1 mouse cellular context compared by ENCODE assay signal in genomic region chr12:56345367-56346089, GRCm38 (mm10).
A peak's percentile ranks its signal among the peaks of the same experiment; 100 is the strongest.
TF ChIP-seq lines count a peak whose summit lies in the region.

TSS of gene Mbip (minus strand) at chr12:56345894.

TF ChIP-seq in MEL, 35 proteins besides CTCF, POLR2A, EP300 and RAD21 (continued from another document):
- peak; percentile 40; the same call in 1 of the 2 replicates for TF ChIP-seq TCF12 (IDR thresholded peaks at IDR 0.05; ENCODE audit: low read depth, low read length)
- 0 out of 2 replicates have a peak, but pooled peaks have one; percentile 18 for TF ChIP-seq ZNF384 (IDR thresholded peaks at IDR 0.05; ENCODE audit: low read depth, low read length)
- TF ChIP-seq BHLHE40 (IDR thresholded peaks at IDR 0.05; ENCODE audit: borderline replicate concordance, low read depth, low read length): 0 out of 2 replicates have a peak, but pooled peaks have one; percentile 20
- TF ChIP-seq ZMIZ1 (IDR thresholded peaks at IDR 0.05; ENCODE audit: low read depth, low read length): peak; percentile 52; the same call in 1 of the 2 replicates
